Mouse (Mus musculus) kidney, adult 2 months (tissue): ENCODE data around the gene Rabgef1.
"Not testable (repeated sequence)": the region's sequence is repeated elsewhere in the genome, so short reads cannot be mapped to it uniquely, and the experiment has no call there.

Source experiments
- CTCF ChIP-seq: fragments of 200-500 bp; conservative IDR thresholded peaks from 2 replicates; pipeline ENCODE4 v1.5.1; 2011; ENCODE audit warnings: low read depth, mild to moderate bottlenecking, control low read depth, low read length, moderate library complexity, mixed read lengths; ENCODE audit not compliant: insufficient read depth, insufficient read length
- POLR2A ChIP-seq: fragments of 200-500 bp; IDR thresholded peaks from one replicate; pipeline ENCODE4 v1.6.1; 2011; ENCODE audit warnings: low read depth, low read length, control low read depth

GRCm38 (mm10) chr5:130255799-130256525 is 84.4 kb downstream of the Rabgef1 start:
- TF ChIP-seq POLR2A, CTCF: not testable (repeated sequence)
